Mouse (Mus musculus): ENCODE measurements around the gene Myl12a. TPM values are rescaled to one million over a fixed set of nuclear protein-coding genes. Genes with fewer than 3 reads are reported as not detected.
A peak's percentile ranks its signal among the peaks of the same experiment; 100 is the strongest.
"Not testable (repeated sequence)": the region's sequence is repeated elsewhere in the genome, so short reads cannot be mapped to it uniquely, and the experiment has no call there.

The Myl12a gene
- polyA plus RNA-seq, 1 experiment = 160 TPM

DNA sequence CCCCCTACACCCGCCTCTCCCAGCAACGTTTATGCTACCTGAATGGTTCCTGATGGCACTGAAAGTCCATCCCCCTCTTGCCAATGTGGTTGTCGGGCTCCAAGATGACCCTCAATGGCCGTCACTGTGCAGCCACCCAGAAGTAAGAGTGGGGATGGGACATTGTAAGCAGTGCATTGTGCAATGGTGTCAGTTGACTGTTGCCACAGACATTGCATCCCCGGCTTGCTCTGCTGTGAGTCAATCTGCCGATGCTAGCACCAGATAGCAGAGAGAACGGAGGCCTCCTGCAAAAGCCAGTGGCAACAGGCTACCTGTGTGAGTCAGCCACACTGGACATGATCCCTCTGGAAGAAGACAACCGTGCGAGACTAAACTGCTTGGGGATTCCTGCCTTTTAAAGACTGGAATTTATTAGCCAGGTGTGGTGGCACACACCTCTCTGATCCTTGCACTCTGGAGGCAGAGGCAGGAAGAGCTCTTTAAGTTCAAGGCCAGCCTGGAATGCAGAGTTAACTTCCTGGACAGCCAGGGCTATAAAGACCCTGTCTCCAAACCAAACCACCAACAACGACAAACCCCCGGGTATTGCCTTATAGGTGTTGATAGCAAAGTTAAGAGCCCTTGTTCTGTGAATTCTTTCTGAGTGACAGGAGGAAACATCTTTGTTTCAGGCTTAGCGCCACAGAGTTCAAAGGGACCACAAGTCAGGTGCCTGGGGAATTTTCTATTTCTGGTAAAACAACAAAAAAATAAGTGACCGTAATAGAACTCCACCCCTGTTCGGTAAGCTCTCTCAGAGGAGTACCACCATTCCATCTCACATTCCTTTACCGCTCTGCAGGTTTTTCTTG is 16.9 kb downstream of the Myl12a start:
- H3K27me3 ChIP-seq (replicated peaks; ENCODE audit: control insufficient read depth, insufficient read depth, low read length) = no peaks in the 10 kb centered on the region
- 57% methylated on average over 15 of the region's 15 CpGs for WGBS
- DNase-seq = no peak
- H3K36me3 ChIP-seq (ENCODE audit: control insufficient read depth, insufficient read depth, low read length) = no peaks in the 10 kb centered on the region; the same call in none of the 2 replicates
- no peak for TF ChIP-seq CTCF (conservative IDR thresholded peaks at IDR 0.05; ENCODE audit: insufficient read depth, insufficient read length, low read depth, low read length)
- TF ChIP-seq POLR2A (IDR thresholded peaks at IDR 0.05; ENCODE audit: low read depth, low read length) = no peak
- H3K4me3 ChIP-seq (ENCODE audit: insufficient read depth, low read depth, low read length) = no peak overlapping the region
- H3K27ac ChIP-seq (ENCODE audit: insufficient read depth, low read depth, low read length) = 0 out of 2 replicates have a peak overlapping the region, but pooled peaks have one; percentile 18
- peaks cover 29% of the 10 kb centered on the region for H3K4me1 ChIP-seq (ENCODE audit: control insufficient read depth, insufficient read depth, low read length)

DNA sequence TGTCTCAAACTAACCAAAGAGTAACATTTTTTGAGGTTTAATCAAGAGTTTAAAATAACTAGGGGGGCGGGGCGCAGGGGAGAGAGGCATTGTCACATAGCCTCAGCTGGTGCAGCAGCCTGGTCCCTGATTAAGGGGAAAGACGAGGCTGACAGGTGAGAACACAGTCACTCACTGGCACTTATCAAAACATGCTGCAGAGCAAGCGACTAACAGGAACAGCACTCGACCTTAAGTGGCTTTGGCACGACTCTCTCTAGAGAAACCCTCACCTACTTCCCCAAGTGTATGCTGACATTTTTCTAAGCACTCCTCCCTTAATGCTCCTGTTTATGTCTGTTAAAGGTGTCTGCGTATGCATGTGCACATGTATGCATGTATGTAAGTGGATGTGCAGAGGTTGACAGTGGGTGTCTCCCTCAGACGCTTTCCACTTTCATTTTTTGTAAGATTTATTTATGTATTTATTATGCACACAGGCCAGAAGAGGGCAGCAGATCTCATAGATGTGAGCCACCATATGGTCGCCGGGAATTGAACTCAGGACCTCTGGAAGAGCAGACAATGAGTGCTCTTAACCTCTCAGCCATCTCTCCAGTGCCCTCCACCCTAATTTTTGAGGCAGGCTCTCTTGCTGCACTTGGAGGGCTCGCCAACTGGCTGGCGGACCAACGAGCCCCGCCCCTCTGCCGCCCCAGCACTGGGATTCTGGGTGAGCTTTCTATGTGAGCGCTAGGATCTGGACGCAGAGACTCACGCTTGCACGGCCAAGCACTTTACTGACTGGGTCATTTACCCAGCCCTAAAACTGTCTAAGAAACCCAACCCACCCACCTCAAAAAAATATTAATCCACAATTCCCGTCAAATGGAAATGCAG is 23.1 kb downstream of the Myl12a start:
- Histone ChIP-seq H3K36me3 (ENCODE audit: control insufficient read depth, insufficient read depth, low read length) (peaks cover 2% of the 10 kb centered on the region), H3K4me3 (ENCODE audit: insufficient read depth, low read depth, low read length) (no peak overlapping the region), H3K4me1 (ENCODE audit: control insufficient read depth, insufficient read depth, low read length) (no peaks in the 10 kb centered on the region), H3K27me3 (replicated peaks; ENCODE audit: control insufficient read depth, insufficient read depth, low read length) (no peaks in the 10 kb centered on the region), H3K27ac (ENCODE audit: insufficient read depth, low read depth, low read length) (no peak overlapping the region)
- WGBS = 78% methylated on average over 20 of the region's 20 CpGs
- no peak for DNase-seq
- TF ChIP-seq CTCF (conservative IDR thresholded peaks at IDR 0.05; ENCODE audit: insufficient read depth, insufficient read length, low read depth, low read length) (peak; percentile 26; the same call in 1 of the 2 replicates), POLR2A (IDR thresholded peaks at IDR 0.05; ENCODE audit: low read depth, low read length) (no peak)

DNA sequence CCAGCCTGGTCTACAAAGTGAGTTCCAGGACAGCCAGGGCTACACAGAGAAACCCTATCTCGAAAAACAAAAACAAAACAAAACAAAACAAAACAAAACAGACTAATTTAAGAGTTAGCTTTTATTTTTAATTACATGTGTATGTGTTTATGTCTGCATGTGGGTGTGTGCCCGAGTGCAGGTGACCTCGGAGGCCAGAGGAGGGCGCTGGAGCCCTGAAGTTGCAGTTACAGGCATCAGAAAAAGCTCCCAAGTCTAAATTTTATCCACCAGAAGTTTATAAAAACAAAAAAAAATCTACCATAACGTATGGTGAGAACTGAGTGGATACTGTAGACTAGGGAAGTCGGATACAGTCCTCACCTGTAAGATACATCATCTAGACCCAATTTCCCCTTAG is 24.9 kb downstream of the Myl12a start:
- Histone ChIP-seq H3K27me3 (replicated peaks; ENCODE audit: control insufficient read depth, insufficient read depth, low read length) (no peaks in the 10 kb centered on the region), H3K4me1 (ENCODE audit: control insufficient read depth, insufficient read depth, low read length) (no peaks in the 10 kb centered on the region), H3K27ac (ENCODE audit: insufficient read depth, low read depth, low read length) (no peak overlapping the region), H3K4me3 (ENCODE audit: insufficient read depth, low read depth, low read length) (no peak overlapping the region), H3K36me3 (ENCODE audit: control insufficient read depth, insufficient read depth, low read length) (peaks cover 4% of the 10 kb centered on the region)
- peak; percentile 4 for DNase-seq
- TF ChIP-seq CTCF (conservative IDR thresholded peaks at IDR 0.05; ENCODE audit: insufficient read depth, insufficient read length, low read depth, low read length) (peak; percentile 42), POLR2A (IDR thresholded peaks at IDR 0.05; ENCODE audit: low read depth, low read length) (no peak)
- 91% methylated on average over 6 of the region's 6 CpGs for WGBS

DNA sequence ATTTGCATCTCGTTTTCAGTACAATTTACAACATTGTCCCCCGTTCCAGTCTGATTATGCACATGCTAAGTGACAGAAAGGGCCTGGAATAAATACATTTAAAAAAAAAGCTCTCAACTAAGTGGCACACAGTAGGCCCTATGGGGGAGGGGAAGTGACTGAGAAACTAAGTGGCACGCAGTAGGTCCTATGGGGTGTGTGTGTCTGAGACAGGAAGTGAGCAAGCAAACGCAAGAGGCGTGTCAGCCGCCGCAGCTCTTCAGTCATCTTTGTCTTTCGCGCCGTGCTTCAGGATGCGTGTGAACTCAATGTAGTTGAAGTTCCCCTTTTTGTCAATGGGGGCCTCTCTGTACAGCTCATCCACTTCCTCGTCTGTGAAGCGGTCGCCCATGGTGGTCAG is 28.6 kb downstream of the Myl12a start:
- WGBS = 86% methylated on average over 14 of the region's 14 CpGs
- not testable (repeated sequence) for DNase-seq

DNA sequence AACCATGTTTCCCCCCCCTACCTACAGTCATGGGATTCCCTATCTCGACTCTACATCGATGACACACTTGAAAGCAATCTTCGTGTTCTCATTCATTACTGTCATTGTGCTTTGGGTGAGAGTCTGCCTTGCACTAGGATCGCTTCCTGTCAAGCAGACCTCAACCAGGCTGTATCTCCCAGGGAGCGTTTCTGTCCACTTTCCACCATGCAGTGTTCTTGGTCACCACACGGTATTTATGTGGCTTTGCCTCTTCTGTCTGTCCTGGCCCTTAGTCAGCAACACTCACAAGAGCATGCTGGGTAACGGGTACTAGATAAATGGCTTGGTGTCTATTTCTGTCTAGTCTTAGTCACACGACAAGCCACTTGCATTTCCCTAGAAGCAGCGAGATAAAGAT is 29.3 kb downstream of the Myl12a start:
- 80% methylated on average over 9 of the region's 9 CpGs for WGBS

More for the DNA sequence above, 28.6 kb downstream of the Myl12a start:
- not testable (repeated sequence) for H3K4me3 ChIP-seq (ENCODE audit: insufficient read depth, low read depth, low read length); H3K4me1 ChIP-seq (ENCODE audit: control insufficient read depth, insufficient read depth, low read length); H3K27ac ChIP-seq (ENCODE audit: insufficient read depth, low read depth, low read length); H3K36me3 ChIP-seq (ENCODE audit: control insufficient read depth, insufficient read depth, low read length); H3K27me3 ChIP-seq (replicated peaks; ENCODE audit: control insufficient read depth, insufficient read depth, low read length)

DNA sequence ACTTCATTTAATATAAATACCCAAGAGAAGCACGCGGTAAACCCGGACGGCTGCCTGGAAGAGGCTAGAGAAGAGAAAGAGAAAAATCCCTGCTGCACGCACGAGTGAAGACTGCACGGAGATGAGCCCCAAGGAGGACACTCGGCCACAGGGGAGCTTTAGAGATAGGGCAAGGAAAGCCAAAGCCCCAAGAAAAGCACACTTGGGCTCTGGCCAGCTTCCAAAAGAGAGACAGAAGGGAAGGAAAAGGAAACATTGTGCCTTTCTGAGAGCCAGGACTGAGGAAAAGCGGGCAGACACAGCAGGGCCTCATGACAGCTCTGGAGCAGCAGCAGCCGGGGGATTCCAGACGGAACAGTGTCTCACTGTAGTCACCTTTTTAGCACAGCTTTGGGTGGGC is 31.5 kb downstream of the Myl12a start:
- H3K27me3 ChIP-seq (replicated peaks; ENCODE audit: control insufficient read depth, insufficient read depth, low read length) = no peaks in the 10 kb centered on the region
- H3K27ac ChIP-seq (ENCODE audit: insufficient read depth, low read depth, low read length) = no peak overlapping the region
- peaks cover 4% of the 10 kb centered on the region for H3K36me3 ChIP-seq (ENCODE audit: control insufficient read depth, insufficient read depth, low read length)
- 74% methylated on average over 11 of the region's 11 CpGs for WGBS
- TF ChIP-seq CTCF (conservative IDR thresholded peaks at IDR 0.05; ENCODE audit: insufficient read depth, insufficient read length, low read depth, low read length) (no peak), POLR2A (IDR thresholded peaks at IDR 0.05; ENCODE audit: low read depth, low read length) (no peak)
- DNase-seq = no peak
- H3K4me3 ChIP-seq (ENCODE audit: insufficient read depth, low read depth, low read length) = no peak overlapping the region
- no peaks in the 10 kb centered on the region for H3K4me1 ChIP-seq (ENCODE audit: control insufficient read depth, insufficient read depth, low read length)

More for the DNA sequence above, 29.3 kb downstream of the Myl12a start:
- H3K36me3 ChIP-seq (ENCODE audit: control insufficient read depth, insufficient read depth, low read length) = peaks cover 4% of the 10 kb centered on the region
- no peak for DNase-seq
- no peak overlapping the region for H3K4me3 ChIP-seq (ENCODE audit: insufficient read depth, low read depth, low read length)
- no peaks in the 10 kb centered on the region for H3K27me3 ChIP-seq (replicated peaks; ENCODE audit: control insufficient read depth, insufficient read depth, low read length)
- TF ChIP-seq CTCF (conservative IDR thresholded peaks at IDR 0.05; ENCODE audit: insufficient read depth, insufficient read length, low read depth, low read length) (no peak), POLR2A (IDR thresholded peaks at IDR 0.05; ENCODE audit: low read depth, low read length) (no peak)
- no peak overlapping the region for H3K27ac ChIP-seq (ENCODE audit: insufficient read depth, low read depth, low read length)
- no peaks in the 10 kb centered on the region for H3K4me1 ChIP-seq (ENCODE audit: control insufficient read depth, insufficient read depth, low read length)
